Mouse (Mus musculus) liver, embryonic 14.5 days (tissue): ENCODE measurements around the gene Bhlhe40. TPM values are rescaled to one million over a fixed set of nuclear protein-coding genes. Genes with fewer than 3 reads are reported as not detected.
A peak's percentile ranks its signal among the peaks of the same experiment; 100 is the strongest.

Experiments
- ATAC-seq: fragments of 200-750 bp; cut with Nextera tagmentation; 2 replicates; pipeline ENCODE4 v1.8.0; 2017; ENCODE audit warnings: moderate number of reproducible peaks, mild to moderate bottlenecking, moderate library complexity; ENCODE audit not compliant: insufficient read depth
- DNase-seq, 3 experiments: peaks; one replicate each; pipeline ENCODE4 v3.0.0-alpha.2; 2012 to 2013; ENCODE audit warnings: low read depth in 3 of 3, low spot score in 3 of 3
- H3K27ac ChIP-seq: fragments of 300-500 bp; sonication (generic); 2 replicates; pipeline ENCODE4 v1.5.1; 2014; ENCODE audit warnings: moderate library complexity, mild to moderate bottlenecking, control low read depth, inconsistent platforms
- H3K27me3 ChIP-seq: fragments of 300-500 bp; sonication (generic); 2 replicates; pipeline ENCODE4 v1.6.1; 2014; ENCODE audit warnings: mild to moderate bottlenecking, low read length, moderate library complexity; ENCODE audit not compliant: control insufficient read depth, insufficient read depth
- H3K36me3 ChIP-seq: fragments of 300-500 bp; sonication (generic); replicated peaks from 2 replicates; pipeline ENCODE4 v1.6.1; 2014; ENCODE audit warnings: low read depth; ENCODE audit not compliant: control insufficient read depth, insufficient read depth
- H3K4me1 ChIP-seq, 2 experiments: fragments of 200-500 bp in 1 of 2; fragments of 300-500 bp in 1 of 2; sonication (generic) in 1 of 2; replicated peaks; 2 replicates each; pipeline ENCODE4 v1.6.1; 2012 to 2014; ENCODE audit warnings: antibody characterized with exemption in 1 of 2, inconsistent platforms in 1 of 2, low read length in 1 of 2; ENCODE audit not compliant: control insufficient read depth in 2 of 2, insufficient read depth in 2 of 2
- H3K4me2 ChIP-seq: fragments of 300-500 bp; sonication (generic); 2 replicates; pipeline ENCODE4 v1.6.1; 2014; ENCODE audit warnings: low read depth, mild to moderate bottlenecking, control low read depth, moderate library complexity
- H3K4me3 ChIP-seq, 2 experiments: fragments of 200-500 bp in 1 of 2; fragments of 300-500 bp in 1 of 2; sonication (generic) in 1 of 2; 2 replicates each; pipeline ENCODE4 v1.5.1; 2012 to 2014; ENCODE audit warnings: low read depth in 2 of 2, low read length in 2 of 2, mild to moderate bottlenecking in 2 of 2, control low read depth in 1 of 2, inconsistent platforms in 1 of 2, moderate library complexity in 1 of 2; ENCODE audit not compliant: insufficient read depth in 1 of 2
- H3K9ac ChIP-seq: fragments of 300-500 bp; sonication (generic); replicated peaks from 2 replicates; pipeline ENCODE4 v1.6.1; 2014; ENCODE audit warnings: mild to moderate bottlenecking, control low read depth, moderate library complexity
- H3K9me3 ChIP-seq: fragments of 300-500 bp; sonication (generic); 2 replicates; pipeline ENCODE4 v1.6.1; 2016; ENCODE audit warnings: low read length, mixed read lengths; ENCODE audit not compliant: control insufficient read depth
- CTCF ChIP-seq: IDR thresholded peaks from 2 replicates; pipeline ENCODE4 v1.5.1; 2016; ENCODE audit warnings: antibody characterized with exemption, low read depth, control low read depth
- EP300 ChIP-seq: IDR thresholded peaks from 2 replicates; pipeline ENCODE4 v1.6.1; 2016; ENCODE audit warnings: antibody characterized with exemption, low read depth
- WGBS: fragments of 180-500 bp; shearing (Covaris S2); extraction: QIAGEN DNeasy Blood & Tissue Kit; methylation state at CpG from one replicate; pipeline ENCODE4 v1.1.7; 2014; ENCODE audit not compliant: insufficient replicate concordance; 5-methylcytosine and 5-hydroxymethylcytosine counted together
- polyA plus RNA-seq, 2 experiments: library from polyadenylated mRNA; depleted of rRNA in 1 of 2; stranded (reverse) in 1 of 2; unstranded in 1 of 2; fragments of >200 nt; fragmentation: Nextera tagmentation in 1 of 2; extraction: Ambion mirVana in 1 of 2; gene quantifications; 2 replicates each; pipeline versions ENCODE4 v1.2.1 to v1.2.3; 2012 to 2014

The Bhlhe40 gene
- 2.1 and 2.3 TPM in 2 replicates for polyA plus RNA-seq (2012; rRNA removed)
- 5.2 and 5.3 TPM in 2 replicates for polyA plus RNA-seq (2014; fragmentation: Nextera tagmentation; extraction: Ambion mirVana)

GRCm38 (mm10) chr6:108660206-108660877 lies at the start of gene Bhlhe40:
TSS of gene Bhlhe40 (plus strand) at chr6:108660629.
- TF ChIP-seq CTCF (no peak), EP300 (no peak)

GRCm38 (mm10) chr6:108611663-108612062 lies 48.8 kb upstream of the Bhlhe40 start:
- DNase-seq (no peak), ATAC-seq (no peak)
- no peak overlapping the region for H3K4me2 ChIP-seq
- no peaks in the 10 kb centered on the region for H3K36me3 ChIP-seq
- no peak overlapping the region for H3K4me3 ChIP-seq
- no peak overlapping the region for H3K9ac ChIP-seq
- no peaks in the 10 kb centered on the region for H3K27me3 ChIP-seq
- H3K27ac ChIP-seq = no peak overlapping the region
- no peaks in the 10 kb centered on the region for H3K9me3 ChIP-seq
- TF ChIP-seq CTCF (no peak), EP300 (no peak)
- H3K4me1 ChIP-seq = no peaks in the 10 kb centered on the region
- 34% methylated on average over 3 of the region's 3 CpGs for WGBS

More at GRCm38 (mm10) chr6:108660206-108660877, at the start of gene Bhlhe40:
- Histone ChIP-seq H3K27me3 (peaks cover 41% of the 10 kb centered on the region), H3K4me3 (peak within 1 kb of the TSS; percentile 51 to 60), H3K9ac (peak within 1 kb of the TSS; percentile 45), H3K4me1 (peaks cover 0 to 3% of the 10 kb centered on the region in 2 experiments; a peak in 2 of 4 replicates), H3K4me2 (peak within 1 kb of the TSS; percentile 60), H3K36me3 (no peaks in the 10 kb centered on the region), H3K9me3 (no peaks in the 10 kb centered on the region), H3K27ac (peak within 1 kb of the TSS; percentile 41; the same call in 1 of the 2 replicates)
- ATAC-seq = peak; percentile 71
- peak in 1 of 3 experiments; percentile 58 for DNase-seq
- WGBS = 0% methylated on average over 36 of the region's 43 CpGs

- H3K9me3 ChIP-seq = no peaks in the 10 kb centered on the region
- 51% methylated on average over 10 of the region's 10 CpGs for WGBS
- no peaks in the 10 kb centered on the region for H3K27me3 ChIP-seq
- no peak overlapping the region for H3K9ac ChIP-seq
- no peak overlapping the region for H3K27ac ChIP-seq
- H3K4me2 ChIP-seq = no peak overlapping the region
- no peak overlapping the region for H3K4me3 ChIP-seq
- ATAC-seq (no peak), DNase-seq (no peak)
- no peaks in the 10 kb centered on the region for H3K36me3 ChIP-seq
- TF ChIP-seq CTCF (no peak), EP300 (no peak)
- H3K4me1 ChIP-seq = no peaks in the 10 kb centered on the region
Observed at GRCm38 (mm10) chr6:108618025-108618424, 42.4 kb upstream of the Bhlhe40 start.

- no peak overlapping the region for H3K9ac ChIP-seq
- H3K4me1 ChIP-seq = no peaks in the 10 kb centered on the region
- no peak overlapping the region for H3K4me3 ChIP-seq
- TF ChIP-seq CTCF = no peak
- TF ChIP-seq EP300 = no peak
- H3K9me3 ChIP-seq = no peaks in the 10 kb centered on the region
- no peaks in the 10 kb centered on the region for H3K36me3 ChIP-seq
- DNase-seq (no peak), ATAC-seq (no peak)
- H3K27ac ChIP-seq = no peak overlapping the region
- H3K27me3 ChIP-seq = no peaks in the 10 kb centered on the region
- no peak overlapping the region for H3K4me2 ChIP-seq
- 64% methylated on average over 4 of the region's 4 CpGs for WGBS
Observed at GRCm38 (mm10) chr6:108623028-108623565, 37.3 kb upstream of the Bhlhe40 start.

- Histone ChIP-seq H3K4me1 (no peaks in the 10 kb centered on the region), H3K36me3 (no peaks in the 10 kb centered on the region), H3K9ac (no peak overlapping the region), H3K4me2 (no peak overlapping the region), H3K9me3 (no peaks in the 10 kb centered on the region), H3K27me3 (no peaks in the 10 kb centered on the region), H3K27ac (no peak overlapping the region), H3K4me3 (no peak overlapping the region)
- 34% methylated on average over 4 of the region's 4 CpGs for WGBS
- no peak for ATAC-seq
- no peak for DNase-seq
- no peak for TF ChIP-seq EP300
- TF ChIP-seq CTCF = no peak
Observed at GRCm38 (mm10) chr6:108624915-108625314, 35.5 kb upstream of the Bhlhe40 start.
